Mouse (Mus musculus): ENCODE data around the gene Itm2c. TPM values are rescaled to one million over a fixed set of nuclear protein-coding genes. Genes with fewer than 3 reads are reported as not detected.

Gene Itm2c
- 100 to 1,000 TPM in 1 of 2 experiments, 10 to 100 TPM in 1; 96.4 to 109 TPM for total RNA-seq (2021)

DNA sequence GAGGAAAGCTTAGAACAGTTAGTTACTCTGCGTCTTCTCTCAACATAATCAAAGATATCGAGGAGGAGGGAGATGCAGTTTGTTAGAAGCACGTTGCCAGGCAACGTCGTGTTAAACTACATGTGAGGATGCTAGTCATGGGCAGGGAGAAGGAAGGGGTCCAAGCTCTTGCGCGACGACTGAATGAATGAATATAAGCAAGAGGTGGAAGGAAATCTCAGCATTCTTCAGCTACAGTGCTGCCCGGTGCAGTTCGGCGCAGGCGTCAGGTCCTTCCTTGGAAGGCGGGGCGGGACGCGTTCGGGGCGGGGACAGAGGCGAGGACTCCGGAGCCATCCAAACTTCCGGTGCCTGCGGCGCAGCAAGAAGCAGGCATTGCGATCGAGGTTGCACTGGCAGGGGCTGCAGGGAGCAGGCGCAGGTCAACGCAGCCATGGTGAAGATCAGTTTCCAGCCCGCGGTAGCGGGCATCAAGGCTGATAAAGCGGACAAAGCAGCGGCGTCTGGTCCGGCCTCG, at the start of gene Itm2c:
TSS of gene Itm2c (plus strand) at position 51 of the 517 bp plus-strand sequence.
- intact Hi-C loops (cut with DNase I), result loop anchor here (2.0 kb wide), 1 partner anchor 41 kb away; no protein-coding TSS in a partner anchor
- peak; percentile 91 to 94 for DNase-seq

GRCm38 (mm10) chr1:85844981-85845380, 49.1 kb upstream of the Itm2c start:
- no peak for DNase-seq
- intact Hi-C loops (cut with DNase I), result loop anchor here (10.0 kb wide), 1 partner anchor 110 kb away; no protein-coding TSS in a partner anchor

- intact Hi-C loops (cut with DNase I), result loop anchor here (10.0 kb wide), 1 partner anchor 111 kb away; no protein-coding TSS in a partner anchor
- no peak for DNase-seq
Measured at GRCm38 (mm10) chr1:85845476-85845875, 48.6 kb upstream of the Itm2c start.

DNA sequence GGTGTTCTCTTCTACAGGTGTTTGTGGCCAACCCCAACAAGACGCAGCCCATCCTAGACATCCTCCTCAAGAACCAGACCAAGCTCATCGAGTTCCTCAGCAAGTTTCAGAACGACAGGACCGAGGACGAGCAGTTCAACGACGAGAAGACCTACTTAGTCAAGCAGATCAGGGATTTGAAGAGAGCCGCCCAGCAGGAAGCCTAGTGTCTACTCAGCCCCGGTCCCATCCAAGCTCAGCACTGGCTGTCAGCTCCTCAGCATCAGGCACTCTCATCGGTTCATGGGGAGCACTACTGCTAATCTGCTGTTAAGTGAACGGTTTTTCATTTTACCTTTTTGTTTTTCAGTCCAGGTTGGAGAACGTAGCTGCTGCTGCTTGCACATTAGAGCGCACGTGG, 45.1 kb upstream of the Itm2c start:
- DNase-seq, result no peak
- intact Hi-C loops (cut with DNase I), result loop anchor here (10.0 kb wide), 1 partner anchor 114 kb away; no protein-coding TSS in a partner anchor

- intact Hi-C loops (cut with DNase I), result loop anchor here (10.0 kb wide), 1 partner anchor 1884 kb away; no protein-coding TSS in a partner anchor
- DNase-seq, result no peak
Measured at GRCm38 (mm10) chr1:85850851-85851250, 43.2 kb upstream of the Itm2c start.

- intact Hi-C loops (cut with DNase I), result loop anchor here (1.0 to 10.0 kb wide), 4 partner anchors 42 to 1882 kb away; partner anchors contain the start of gene Itm2c
- DNase-seq, result peak; percentile 77 to 86
Measured at GRCm38 (mm10) chr1:85852996-85853689, 40.9 kb upstream of the Itm2c start.

DNA sequence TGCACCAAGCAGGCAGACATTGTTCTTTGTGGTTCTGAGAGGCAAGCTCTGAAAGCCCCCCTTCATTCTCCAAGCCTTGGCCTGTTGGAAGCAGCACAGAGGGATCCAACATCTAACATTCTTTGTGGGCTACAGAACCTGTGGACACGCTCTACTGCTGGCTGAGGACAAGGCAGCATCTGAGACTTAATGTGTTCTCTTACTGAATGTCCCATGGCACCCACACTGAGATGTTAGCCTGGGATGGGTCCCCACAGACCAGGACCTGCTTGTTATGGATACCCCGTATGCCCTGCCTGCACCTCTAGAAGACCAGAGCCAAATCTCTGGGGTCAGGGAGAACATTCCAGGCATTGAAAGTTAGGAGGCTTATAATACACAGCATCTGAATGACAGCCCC, 40.2 kb upstream of the Itm2c start:
- intact Hi-C loops (cut with DNase I), result loop anchor here (1.0 to 10.0 kb wide), 4 partner anchors 41 to 1881 kb away; partner anchors contain the start of gene Itm2c
- DNase-seq, result no peak

DNA sequence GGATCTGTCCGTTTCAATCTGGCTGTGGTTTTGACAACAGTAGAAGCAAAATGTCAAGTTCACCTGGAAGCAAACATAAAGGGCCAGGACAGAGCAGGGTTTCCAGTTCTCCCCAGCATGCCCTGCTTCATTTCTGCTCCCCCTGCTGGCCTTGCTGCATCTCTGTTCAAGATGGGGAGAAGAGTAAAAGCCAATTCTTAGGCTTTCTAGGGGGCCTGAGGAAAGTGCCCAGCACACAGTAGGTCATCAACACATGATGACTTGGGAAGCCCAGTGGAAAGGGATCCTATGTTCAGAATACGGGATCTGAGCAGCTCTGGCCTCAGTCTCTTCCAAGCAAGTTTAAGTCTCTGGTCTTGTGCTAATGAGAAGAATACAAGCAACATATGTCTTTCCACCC, 39.6 kb upstream of the Itm2c start:
- no peak for DNase-seq
- intact Hi-C loops (cut with DNase I), result loop anchor here (10.0 kb wide), 1 partner anchor 1880 kb away; no protein-coding TSS in a partner anchor

DNA sequence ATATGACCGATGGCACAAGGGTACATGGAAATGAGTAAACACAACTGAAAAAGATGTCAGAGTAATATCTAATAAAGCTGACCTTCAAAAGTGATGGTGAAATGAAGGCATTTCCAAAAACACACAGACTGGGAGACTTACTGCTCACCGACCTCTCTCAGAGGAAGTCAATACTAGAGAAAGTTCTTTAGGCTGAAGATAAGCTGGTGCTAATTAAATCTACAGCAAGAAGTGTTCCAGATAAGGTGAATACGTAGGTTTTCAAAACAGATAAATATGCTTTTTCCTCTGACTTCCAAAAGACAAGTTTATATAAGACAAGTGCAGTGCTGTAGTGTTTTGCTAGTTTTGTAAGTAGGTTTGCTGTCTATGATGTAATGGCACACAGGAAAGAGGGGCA, 37.8 kb upstream of the Itm2c start:
- intact Hi-C loops (cut with DNase I), result loop anchor here (10.0 kb wide), 1 partner anchor 1879 kb away; no protein-coding TSS in a partner anchor
- no peak for DNase-seq

DNA sequence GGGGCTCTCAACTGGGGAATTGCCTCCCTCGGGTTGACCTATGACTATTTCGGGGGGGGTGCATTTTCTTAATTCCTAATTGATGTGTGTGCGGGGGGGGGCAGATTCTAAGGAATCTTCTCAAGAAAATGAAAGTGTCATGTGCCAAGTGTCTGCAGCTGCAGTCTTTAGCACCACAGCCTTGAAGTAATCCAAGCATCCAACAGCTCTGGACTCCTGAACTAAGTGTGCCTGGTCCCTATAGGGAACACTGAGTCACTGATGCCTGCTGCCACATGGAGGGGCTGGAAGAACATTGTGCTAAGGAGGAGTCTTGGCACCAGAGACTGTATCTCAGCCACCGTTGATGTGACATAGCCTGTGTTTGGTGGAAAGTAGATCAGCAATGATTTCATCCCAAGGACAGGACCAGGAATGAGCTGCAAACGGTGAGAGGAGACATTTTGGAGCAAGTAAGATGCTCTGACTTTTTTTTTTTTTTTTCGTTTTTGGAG, 36.8 kb upstream of the Itm2c start:
- no peak for DNase-seq
- intact Hi-C loops (cut with DNase I), result loop anchor here (10.0 kb wide), 1 partner anchor 1877 kb away; no protein-coding TSS in a partner anchor

- DNase-seq, result no peak
- intact Hi-C loops (cut with DNase I), result no loop called here
Measured at GRCm38 (mm10) chr1:85864383-85864782, 29.7 kb upstream of the Itm2c start.

- no peak for DNase-seq
- intact Hi-C loops (cut with DNase I), result no loop called here
Measured at GRCm38 (mm10) chr1:85870001-85870400, 24.1 kb upstream of the Itm2c start.

GRCm38 (mm10) chr1:85870546-85870945, 23.5 kb upstream of the Itm2c start:
- intact Hi-C loops (cut with DNase I), result no loop called here

DNA sequence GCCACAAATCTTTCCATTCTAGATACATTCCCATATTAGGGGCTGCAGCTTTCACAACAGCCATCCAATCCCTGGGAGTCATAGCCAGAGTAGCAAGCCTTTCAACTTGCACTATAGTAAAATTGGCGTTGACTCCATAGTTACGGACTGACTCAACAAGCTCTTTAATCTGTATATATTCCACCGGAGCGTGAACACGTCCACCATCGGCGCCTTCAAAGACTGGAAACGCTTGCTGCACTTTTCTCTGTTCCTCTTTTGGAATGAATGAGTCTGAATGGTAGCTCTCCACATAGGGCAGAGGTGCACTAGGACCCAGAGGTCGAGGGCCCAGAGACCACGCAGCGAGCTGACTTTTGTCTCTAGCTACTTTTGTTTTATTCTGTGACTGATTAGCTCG, 12.1 kb upstream of the Itm2c start:
- intact Hi-C loops (cut with DNase I), result no loop called here
- no peak for DNase-seq

More at GRCm38 (mm10) chr1:85870546-85870945, 23.5 kb upstream of the Itm2c start:
- DNase-seq, result no peak

GRCm38 (mm10) chr1:85887221-85887620, 6.9 kb upstream of the Itm2c start:
- no peak for DNase-seq
- intact Hi-C loops (cut with DNase I), result no loop called here

- DNase-seq, result peak; percentile 52 to 65
- intact Hi-C loops (cut with DNase I), result loop anchor here (2.0 kb wide), 1 partner anchor 42 kb away; no protein-coding TSS in a partner anchor
Measured at GRCm38 (mm10) chr1:85894748-85895360, 773 bp downstream of the Itm2c start.

DNA sequence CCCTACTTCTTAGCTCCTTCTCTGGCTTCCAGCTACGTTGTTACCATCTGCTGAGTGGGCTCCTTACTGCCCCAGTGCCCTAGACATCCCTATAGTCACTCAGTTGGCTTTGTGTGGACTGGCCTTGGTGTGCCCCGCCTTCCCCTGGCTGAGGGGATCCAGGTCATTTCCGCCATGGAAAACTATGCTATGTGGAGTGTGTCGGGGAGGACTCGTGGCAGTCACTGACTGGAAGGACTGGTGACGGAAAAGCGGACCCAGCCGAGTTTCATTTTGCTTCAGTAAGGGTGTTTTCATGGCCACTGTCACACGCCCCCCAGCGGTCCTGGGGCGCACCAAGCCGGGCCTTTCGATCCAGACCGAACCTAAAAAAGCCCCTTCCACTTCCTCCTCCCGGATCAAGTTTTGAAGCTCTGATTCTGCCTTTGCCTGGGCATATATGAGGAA, 1.3 kb downstream of the Itm2c start:
- intact Hi-C loops (cut with DNase I), result loop anchor here (2.0 kb wide), 1 partner anchor 43 kb away; no protein-coding TSS in a partner anchor
- DNase-seq, result peak; percentile 72 to 74

- DNase-seq, result no peak
- intact Hi-C loops (cut with DNase I), result no loop called here
Measured at GRCm38 (mm10) chr1:85896110-85896509, 2.0 kb downstream of the Itm2c start.

DNA sequence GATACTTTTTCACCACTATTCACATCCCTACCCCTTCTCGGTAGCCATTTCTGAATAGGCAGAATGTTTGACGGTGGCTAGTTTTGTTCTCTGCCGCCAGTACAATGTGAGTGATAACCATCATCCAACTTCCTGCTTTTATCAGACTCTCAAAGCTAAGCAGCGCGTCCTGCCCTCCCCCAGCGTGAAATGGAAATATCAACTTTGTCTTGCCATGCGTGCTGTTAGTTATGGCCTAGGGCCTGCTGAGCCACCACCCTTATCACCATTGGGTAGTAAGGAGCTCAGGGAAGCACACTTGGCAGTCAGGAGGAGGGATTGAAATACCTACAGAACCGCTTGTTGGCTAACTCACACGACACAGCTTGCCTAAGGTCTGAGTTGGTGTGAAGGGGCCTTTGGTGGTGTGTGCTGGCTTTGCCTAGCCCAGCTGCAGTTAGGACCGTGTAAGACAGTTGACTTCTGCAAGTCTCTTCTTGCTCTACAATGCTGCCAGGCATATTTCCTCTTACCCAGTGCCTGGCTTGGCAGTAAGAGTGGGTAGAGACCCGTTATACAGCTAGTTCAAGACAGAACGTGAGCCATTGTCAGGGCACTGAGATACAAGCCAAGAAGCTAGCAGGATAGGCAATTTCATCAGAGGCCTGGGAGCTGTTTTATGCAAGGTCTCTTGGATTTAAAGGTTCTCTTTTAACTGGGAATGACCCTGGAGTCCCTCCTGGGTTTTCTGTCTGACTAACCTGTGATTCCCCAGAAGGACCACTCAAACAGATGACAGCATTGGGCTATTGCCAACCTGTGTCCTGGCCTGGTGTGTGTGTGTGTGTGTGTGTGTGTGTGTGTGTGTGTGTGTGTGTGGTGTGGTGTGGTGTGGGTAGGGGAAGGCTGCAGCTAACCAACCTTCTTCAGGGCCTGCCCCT, 3.0 kb downstream of the Itm2c start:
- intact Hi-C loops (cut with DNase I), result no loop called here
- DNase-seq, result peak; percentile 29 to 30
